Mouse (Mus musculus) adipose tissue, adult 10 weeks (tissue): ENCODE data around the gene Gm21739. TPM values are rescaled to one million over a fixed set of nuclear protein-coding genes. Genes with fewer than 3 reads are reported as not detected.

ENCODE experiments used
- polyA plus RNA-seq: library from polyadenylated mRNA; stranded (reverse); fragments of 350-450 nt; fragmentation: Illumina TruSeq; extraction: RNeasy Lipid Tissue Mini Kit (QIAGEN cat#74804); gene quantifications from one replicate; pipeline ENCODE4 v1.2.3, GENCODE M21; 2014; ENCODE audit warnings: low read depth, low replicate concordance

Gene Gm21739
- polyA plus RNA-seq, result not detected

DNA sequence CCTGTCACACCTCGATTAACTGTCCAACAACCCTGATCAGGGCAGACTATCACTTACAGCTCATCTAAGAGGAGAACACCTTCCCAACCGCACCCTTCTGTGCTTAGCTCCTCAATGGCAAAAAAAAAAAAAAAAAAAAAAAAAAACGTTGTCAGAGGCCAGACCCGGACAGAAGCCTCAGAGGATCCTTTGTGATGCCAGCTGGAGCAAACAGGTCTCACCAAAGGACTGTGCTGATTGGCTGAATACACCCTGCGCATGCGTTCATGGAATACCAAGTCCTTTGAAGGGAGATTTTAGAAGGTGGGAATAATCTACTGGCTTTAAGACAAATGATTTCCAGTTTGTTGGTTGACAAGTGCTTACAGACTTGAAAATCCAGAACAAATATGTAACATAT lies at the start of gene Gm21739:
TSS of gene Gm21739 (minus strand) at position 101 of the 400 bp plus-strand sequence.

